Mouse (Mus musculus) hindbrain, embryonic 11.5 days (tissue): Measurements from ENCODE around the gene Chic2. TPM values are rescaled to one million over a fixed set of nuclear protein-coding genes. Genes with fewer than 3 reads are reported as not detected.

ENCODE experiments used
- ATAC-seq: fragments of 200-750 bp; cut with Nextera tagmentation; 2 replicates; pipeline ENCODE4 v1.8.0; 2017; ENCODE audit warnings: mild to moderate bottlenecking, moderate TSS enrichment, moderate library complexity; ENCODE audit not compliant: low FRiP score
- DNase-seq: peaks from one replicate; pipeline ENCODE4 v3.0.0-alpha.2; 2015; ENCODE audit warnings: low spot score
- H3K27ac ChIP-seq: fragments of 300-500 bp; sonication (generic); 2 replicates; pipeline ENCODE4 v1.5.1; 2014; ENCODE audit warnings: mild to moderate bottlenecking, low read depth, low read length
- H3K27me3 ChIP-seq: fragments of 300-500 bp; sonication (generic); 2 replicates; pipeline ENCODE4 v1.6.1; 2014; ENCODE audit warnings: mild to moderate bottlenecking, low read length, moderate library complexity, mixed read lengths; ENCODE audit not compliant: control insufficient read depth, insufficient read depth
- H3K36me3 ChIP-seq: fragments of 300-500 bp; sonication (generic); 2 replicates; pipeline ENCODE4 v1.6.1; 2014; ENCODE audit warnings: mild to moderate bottlenecking, low read length, moderate library complexity, mixed read lengths; ENCODE audit not compliant: control insufficient read depth, insufficient read depth
- H3K4me1 ChIP-seq: fragments of 300-500 bp; sonication (generic); replicated peaks from 2 replicates; pipeline ENCODE4 v1.6.1; 2014; ENCODE audit warnings: low read length, mixed read lengths; ENCODE audit not compliant: control insufficient read depth, insufficient read depth
- H3K4me2 ChIP-seq: fragments of 300-500 bp; sonication (generic); replicated peaks from 2 replicates; pipeline ENCODE4 v1.6.1; 2014; ENCODE audit warnings: mild to moderate bottlenecking, low read depth, low read length
- H3K4me3 ChIP-seq: fragments of 300-500 bp; sonication (generic); 2 replicates; pipeline ENCODE4 v1.5.1; 2014; ENCODE audit warnings: low read depth, low read length
- H3K9ac ChIP-seq: fragments of 300-500 bp; sonication (generic); 2 replicates; pipeline ENCODE4 v1.6.1; 2014; ENCODE audit warnings: low read depth, low read length
- H3K9me3 ChIP-seq: fragments of 300-500 bp; sonication (generic); 2 replicates; pipeline ENCODE4 v1.6.1; 2016; ENCODE audit warnings: low read length; ENCODE audit not compliant: control insufficient read depth
- WGBS: fragments of 180-500 bp; shearing (Covaris S2); extraction: QIAGEN DNeasy Blood & Tissue Kit; methylation state at CpG from one replicate; pipeline ENCODE4 v1.1.7; 2014; 5-methylcytosine and 5-hydroxymethylcytosine counted together
- polyA plus RNA-seq: library from polyadenylated mRNA; unstranded; fragments of >200 nt; fragmentation: Nextera tagmentation; extraction: Ambion mirVana; gene quantifications from 2 replicates; pipeline ENCODE4 v1.2.1, GENCODE M21; 2014

Chic2 gene
- polyA plus RNA-seq, 1 experiment from 2014 or later, result 52.3 TPM

DNA sequence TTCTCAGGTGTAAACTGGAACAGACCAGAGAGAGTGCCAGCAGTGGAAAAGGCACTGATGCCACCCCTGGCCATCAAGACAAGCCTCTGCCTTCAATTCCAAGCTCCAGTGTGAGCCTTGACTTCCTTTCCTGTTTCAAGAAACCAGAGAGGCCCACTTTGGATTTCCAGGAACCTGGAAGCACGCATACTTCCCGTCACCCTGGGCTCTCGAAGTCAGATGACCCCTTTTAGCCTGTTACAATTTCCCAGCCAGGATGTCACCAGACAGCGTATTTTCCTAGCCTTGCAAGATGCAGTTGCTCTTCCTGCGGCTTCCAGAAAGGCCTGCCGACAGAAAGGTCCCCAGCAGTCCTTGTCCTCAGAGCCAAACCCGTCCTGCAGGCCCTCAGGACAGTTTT is 65.0 kb downstream of the Chic2 start:
- Histone ChIP-seq H3K4me2 (no peak overlapping the region), H3K27ac (no peak overlapping the region), H3K36me3 (no peaks in the 10 kb centered on the region), H3K9ac (no peak overlapping the region), H3K9me3 (no peaks in the 10 kb centered on the region), H3K4me1 (no peaks in the 10 kb centered on the region; the same call in 1 of the 2 replicates), H3K27me3 (peaks cover 18% of the 10 kb centered on the region; the same call in 1 of the 2 replicates), H3K4me3 (no peak overlapping the region)
- WGBS, result 35% methylated on average over 7 of the region's 7 CpGs
- DNase-seq (peak; percentile 32), ATAC-seq (no peak)

- DNase-seq, result no peak
- no peak overlapping the region for H3K27ac ChIP-seq
- H3K9me3 ChIP-seq, result no peaks in the 10 kb centered on the region
- peaks cover 22% of the 10 kb centered on the region; the same call in 1 of the 2 replicates for H3K27me3 ChIP-seq
- peaks cover 4% of the 10 kb centered on the region; the same call in 1 of the 2 replicates for H3K4me1 ChIP-seq
- H3K4me2 ChIP-seq, result no peak overlapping the region
- H3K9ac ChIP-seq, result no peak overlapping the region
- 86% methylated on average over 7 of the region's 7 CpGs for WGBS
- ATAC-seq, result no peak
- no peak overlapping the region for H3K4me3 ChIP-seq
- H3K36me3 ChIP-seq, result no peaks in the 10 kb centered on the region
These were observed 69.1 kb downstream of the Chic2 start for GRCm38 (mm10) chr5:74975507-74975906.

- Histone ChIP-seq H3K27me3 (peaks cover 22% of the 10 kb centered on the region; the same call in 1 of the 2 replicates), H3K9ac (no peak overlapping the region), H3K4me3 (no peak overlapping the region), H3K9me3 (no peaks in the 10 kb centered on the region), H3K27ac (no peak overlapping the region), H3K36me3 (no peaks in the 10 kb centered on the region), H3K4me2 (no peak overlapping the region), H3K4me1 (peaks cover 4% of the 10 kb centered on the region; the same call in 1 of the 2 replicates)
- DNase-seq, result no peak
- no peak for ATAC-seq
- 52% methylated on average over 12 of the region's 12 CpGs for WGBS
These were observed 69.7 kb downstream of the Chic2 start for GRCm38 (mm10) chr5:74974726-74975411.

- Histone ChIP-seq H3K27ac (no peak overlapping the region), H3K9me3 (no peaks in the 10 kb centered on the region), H3K4me1 (peaks cover 4% of the 10 kb centered on the region; the same call in 1 of the 2 replicates), H3K4me3 (no peak overlapping the region), H3K27me3 (peaks cover 22% of the 10 kb centered on the region; the same call in 1 of the 2 replicates), H3K36me3 (no peaks in the 10 kb centered on the region), H3K4me2 (no peak overlapping the region), H3K9ac (no peak overlapping the region)
- peak; percentile 40 for DNase-seq
- 36% methylated on average over 22 of the region's 22 CpGs for WGBS
- ATAC-seq, result no peak
These were observed 70.5 kb downstream of the Chic2 start for GRCm38 (mm10) chr5:74974061-74974581.

DNA sequence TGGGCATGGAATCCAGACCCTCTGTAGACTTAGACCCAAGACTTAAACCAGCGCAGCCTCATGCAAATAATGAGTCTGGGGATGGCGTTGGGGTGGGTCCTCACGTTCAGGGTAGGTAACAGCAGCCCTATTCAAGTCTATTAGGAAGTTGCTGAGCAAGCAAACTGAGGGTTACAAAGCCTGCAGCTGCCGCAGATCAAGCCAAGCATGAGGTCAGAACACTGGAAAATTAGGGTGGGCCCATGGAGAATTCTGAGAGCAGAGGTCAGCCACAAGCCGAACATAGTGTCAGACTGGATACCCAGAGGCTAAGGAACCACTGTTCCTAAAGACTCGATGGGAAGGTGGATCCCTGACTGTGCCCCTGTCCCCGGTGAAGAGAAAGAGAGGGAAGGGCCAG is 73.2 kb downstream of the Chic2 start:
- Histone ChIP-seq H3K9me3 (no peaks in the 10 kb centered on the region), H3K36me3 (no peaks in the 10 kb centered on the region), H3K4me3 (no peak overlapping the region), H3K27ac (no peak overlapping the region), H3K4me2 (no peak overlapping the region), H3K4me1 (peaks cover 4% of the 10 kb centered on the region; the same call in 1 of the 2 replicates), H3K9ac (no peak overlapping the region), H3K27me3 (peaks cover 9% of the 10 kb centered on the region; the same call in 1 of the 2 replicates)
- no peak for ATAC-seq
- DNase-seq, result no peak
- 42% methylated on average over 7 of the region's 7 CpGs for WGBS

DNA sequence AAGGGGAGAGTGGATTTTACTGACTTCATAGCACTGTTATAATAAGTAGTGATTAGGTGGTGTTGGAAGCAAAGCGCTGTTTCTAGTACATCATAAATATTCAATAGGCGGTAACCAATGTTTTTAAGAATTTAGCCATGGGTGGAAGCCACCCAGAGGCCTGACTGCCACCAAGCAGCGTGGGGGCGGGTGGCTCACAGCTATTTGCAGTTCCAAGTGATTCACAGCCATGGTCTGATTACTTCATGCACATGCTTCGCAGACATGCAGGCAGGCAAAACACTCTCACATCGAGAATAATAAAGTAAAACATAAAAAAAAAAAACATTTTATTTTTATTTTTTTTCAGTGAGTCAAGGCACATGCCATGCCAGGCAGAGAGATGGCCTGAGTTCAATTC is 75.2 kb downstream of the Chic2 start:
- H3K4me2 ChIP-seq, result no peak overlapping the region
- ATAC-seq, result no peak
- no peak for DNase-seq
- 91% methylated on average over 6 of the region's 6 CpGs for WGBS
- H3K27ac ChIP-seq, result no peak overlapping the region
- H3K9ac ChIP-seq, result no peak overlapping the region
- no peaks in the 10 kb centered on the region for H3K9me3 ChIP-seq
- H3K36me3 ChIP-seq, result no peaks in the 10 kb centered on the region
- H3K4me3 ChIP-seq, result no peak overlapping the region
- peaks cover 4% of the 10 kb centered on the region; the same call in 1 of the 2 replicates for H3K4me1 ChIP-seq
- 0 out of 2 replicates have a peak, but pooled peaks cover 2% of the 10 kb centered on the region for H3K27me3 ChIP-seq

DNA sequence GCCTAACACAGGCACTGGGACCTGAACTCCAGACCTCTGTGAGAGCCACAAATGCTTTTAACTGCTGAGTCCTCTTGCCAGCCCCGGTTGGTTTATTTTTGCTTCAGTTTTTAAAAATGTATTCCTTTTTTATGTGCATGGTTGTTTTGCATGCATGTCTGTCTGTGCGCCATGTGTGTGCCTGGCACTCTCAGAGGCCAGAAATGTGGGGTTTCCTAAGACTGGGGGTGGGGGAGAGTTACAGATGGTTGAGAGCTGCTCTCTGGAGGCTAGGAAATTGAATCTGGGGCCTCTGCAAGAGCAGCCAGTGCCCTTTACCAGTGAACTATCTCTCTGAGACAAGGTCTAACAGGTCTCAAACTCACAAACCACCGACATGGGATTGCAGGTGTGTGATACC is 76.7 kb downstream of the Chic2 start:
- Histone ChIP-seq H3K4me3 (no peak overlapping the region), H3K4me2 (no peak overlapping the region), H3K9ac (no peak overlapping the region), H3K36me3 (no peaks in the 10 kb centered on the region), H3K4me1 (no peaks in the 10 kb centered on the region), H3K27ac (no peak overlapping the region), H3K9me3 (no peaks in the 10 kb centered on the region), H3K27me3 (peaks cover 10% of the 10 kb centered on the region)
- no peak for ATAC-seq
- WGBS, result 84% methylated on average over 3 of the region's 3 CpGs
- DNase-seq, result no peak

GRCm38 (mm10) chr5:74966891-74967290 is 77.7 kb downstream of the Chic2 start:
- no peaks in the 10 kb centered on the region for H3K36me3 ChIP-seq
- no peak overlapping the region for H3K27ac ChIP-seq
- 78% methylated on average over 10 of the region's 10 CpGs for WGBS
- H3K9ac ChIP-seq, result no peak overlapping the region
- H3K4me2 ChIP-seq, result no peak overlapping the region
- DNase-seq (no peak), ATAC-seq (no peak)
- no peak overlapping the region for H3K4me3 ChIP-seq
- H3K27me3 ChIP-seq, result peaks cover 14% of the 10 kb centered on the region
- H3K9me3 ChIP-seq, result no peaks in the 10 kb centered on the region
- H3K4me1 ChIP-seq, result no peaks in the 10 kb centered on the region

- Histone ChIP-seq H3K27me3 (peaks cover 22% of the 10 kb centered on the region), H3K27ac (no peak overlapping the region)
- WGBS, result 71% methylated on average over 5 of the region's 5 CpGs
These were observed 81.8 kb downstream of the Chic2 start for GRCm38 (mm10) chr5:74962771-74963170.

More at GRCm38 (mm10) chr5:74962771-74963170, 81.8 kb downstream of the Chic2 start:
- Histone ChIP-seq H3K4me2 (no peak overlapping the region), H3K4me3 (no peak overlapping the region), H3K4me1 (no peaks in the 10 kb centered on the region), H3K36me3 (no peaks in the 10 kb centered on the region), H3K9ac (no peak overlapping the region), H3K9me3 (no peaks in the 10 kb centered on the region)
- DNase-seq (no peak), ATAC-seq (no peak)
